Mouse (Mus musculus) cerebellum, adult 11 months (tissue): ENCODE measurements around the gene Lrrc63.
"Not testable (repeated sequence)": the region's sequence is repeated elsewhere in the genome, so short reads cannot be mapped to it uniquely, and the experiment has no call there.

Experiments
- DNase-seq: peaks from one replicate; pipeline ENCODE4 v3.0.0; 2022

Lrrc63 gene

DNA sequence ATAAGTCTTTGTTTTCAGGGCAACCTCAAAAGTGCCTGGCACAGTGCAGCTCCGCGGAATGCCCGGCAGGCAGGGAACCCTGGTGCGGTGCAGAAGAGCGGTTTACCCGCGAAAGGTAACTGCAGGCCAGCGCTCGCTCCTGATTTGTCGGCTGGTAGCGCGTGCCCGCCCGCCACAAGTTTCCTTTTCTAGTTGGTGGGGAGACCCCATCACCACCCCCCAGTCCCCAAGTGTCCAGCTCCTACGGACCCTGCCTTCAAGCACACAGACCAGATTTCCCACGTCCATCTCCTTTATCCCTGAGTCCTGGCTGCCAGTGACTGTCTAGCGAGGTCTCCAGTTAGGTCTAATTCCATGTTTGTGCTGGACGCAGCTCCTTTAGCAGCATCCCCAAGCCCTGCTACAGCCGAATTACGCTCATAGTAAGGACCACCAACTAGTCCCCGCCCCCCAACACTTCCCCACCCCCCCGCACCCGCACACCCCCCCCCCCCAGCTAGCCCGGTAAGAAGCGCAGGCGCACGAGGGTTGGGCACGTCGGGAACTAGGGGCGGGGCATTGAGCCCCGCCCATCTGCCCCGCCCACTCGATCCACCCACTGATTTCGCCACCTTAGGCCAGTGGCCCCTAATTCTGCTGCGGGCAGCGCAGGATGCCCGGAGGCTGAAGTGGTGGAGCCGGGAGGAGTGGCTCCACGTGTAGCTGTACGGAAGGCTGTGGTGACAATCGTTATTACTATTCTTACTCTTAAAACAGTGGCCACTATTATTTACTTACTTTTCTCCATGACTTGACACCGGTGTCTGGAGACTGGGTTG is at the start of gene Lrrc63, which contains the start of gene Lcp1:
TSS of gene Lrrc63 (minus strand) at position 381 of the 818 bp plus-strand sequence.
TSS of gene Lcp1 (plus strand) at position 601 of the 818 bp plus-strand sequence.
- peak; percentile 49 for DNase-seq

GRCm38 (mm10) chr14:75179255-75179963 is 48.7 kb upstream of the Lrrc63 start:
- no peak for DNase-seq

- no peak for DNase-seq
Measured at GRCm38 (mm10) chr14:75178801-75179211, 48.1 kb upstream of the Lrrc63 start.

GRCm38 (mm10) chr14:75178384-75178793 is 47.7 kb upstream of the Lrrc63 start:
- no peak for DNase-seq

DNA sequence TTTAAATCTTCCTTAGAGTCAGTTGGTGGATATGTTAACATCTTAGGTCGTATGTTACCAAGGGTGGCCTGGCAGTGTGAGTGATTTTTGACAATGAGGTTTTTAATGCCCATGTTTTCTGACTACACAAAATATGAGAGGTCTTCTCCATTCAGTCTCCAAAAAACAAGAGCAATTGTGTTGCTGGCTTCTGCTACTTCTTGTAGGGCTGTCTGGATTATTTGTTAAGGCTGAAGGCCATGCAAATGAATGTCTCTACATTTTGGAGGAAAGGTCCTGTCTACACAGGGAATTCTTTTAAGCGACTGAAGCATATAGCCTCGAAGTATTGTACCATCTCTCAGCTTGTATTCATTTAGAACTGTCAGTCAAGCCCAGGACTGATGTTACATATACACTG is 46.7 kb upstream of the Lrrc63 start:
- no peak for DNase-seq

GRCm38 (mm10) chr14:75176425-75177045 is 45.9 kb upstream of the Lrrc63 start:
- no peak for DNase-seq

DNA sequence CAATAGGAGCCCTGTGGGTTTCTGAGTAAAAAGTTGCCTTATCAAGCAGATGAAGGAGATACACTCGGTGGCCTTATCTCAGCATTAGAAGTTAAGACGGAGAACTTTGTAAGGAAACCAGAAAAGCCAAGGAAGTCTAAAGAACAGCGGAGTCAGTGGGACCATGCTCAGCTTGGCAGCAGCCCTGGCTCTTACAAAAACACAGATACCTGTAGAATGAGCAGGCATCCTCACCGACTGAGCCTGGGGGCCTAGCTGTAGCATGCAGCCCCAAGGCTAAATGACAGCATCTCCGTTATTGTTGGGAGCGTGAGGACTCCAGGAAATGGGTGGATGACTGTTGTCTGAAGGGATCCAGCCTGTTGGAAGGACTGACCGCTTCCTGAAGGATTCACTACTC is 45.1 kb upstream of the Lrrc63 start:
- DNase-seq = no peak

GRCm38 (mm10) chr14:75174731-75175555 is 44.3 kb upstream of the Lrrc63 start:
- DNase-seq = no peak

DNA sequence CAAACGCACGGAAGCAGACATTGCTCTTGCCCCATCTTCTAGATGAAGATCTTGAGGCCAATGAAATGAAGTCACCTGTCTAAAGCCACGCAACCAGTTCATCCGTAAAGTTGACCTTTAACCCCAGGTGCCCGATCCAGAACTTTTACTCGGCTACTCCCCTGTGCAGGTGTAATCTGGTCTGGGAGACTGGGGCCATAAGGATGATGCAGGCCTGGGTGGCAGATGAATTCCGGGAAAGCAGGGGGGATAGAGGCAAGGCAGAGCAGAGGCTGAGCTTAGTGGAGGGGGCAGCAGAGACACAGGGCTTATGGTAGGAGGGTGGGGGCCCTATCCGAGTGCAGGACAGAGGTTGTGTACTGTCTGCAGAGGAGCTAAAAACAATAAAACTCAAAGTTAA is 43.6 kb upstream of the Lrrc63 start:
- no peak for DNase-seq

DNA sequence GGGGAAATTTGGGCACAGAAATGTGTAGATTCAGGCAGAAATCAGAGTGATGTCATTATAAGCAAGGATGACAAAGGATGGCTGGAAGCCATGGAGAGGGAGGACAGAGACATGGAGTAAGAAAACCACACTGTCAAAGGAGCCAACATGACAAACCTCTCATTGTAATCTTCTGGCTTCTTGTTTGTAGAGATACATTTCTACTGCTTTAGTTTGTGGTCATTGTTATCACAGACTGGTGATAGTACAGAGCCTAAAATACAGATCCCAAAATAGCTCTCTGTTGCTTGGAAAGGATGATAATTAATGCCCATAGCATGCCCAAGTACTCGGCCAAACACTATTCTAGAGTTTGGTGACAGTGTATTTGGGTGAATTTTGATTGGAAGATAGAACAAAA is 39.9 kb upstream of the Lrrc63 start:
- no peak for DNase-seq

DNA sequence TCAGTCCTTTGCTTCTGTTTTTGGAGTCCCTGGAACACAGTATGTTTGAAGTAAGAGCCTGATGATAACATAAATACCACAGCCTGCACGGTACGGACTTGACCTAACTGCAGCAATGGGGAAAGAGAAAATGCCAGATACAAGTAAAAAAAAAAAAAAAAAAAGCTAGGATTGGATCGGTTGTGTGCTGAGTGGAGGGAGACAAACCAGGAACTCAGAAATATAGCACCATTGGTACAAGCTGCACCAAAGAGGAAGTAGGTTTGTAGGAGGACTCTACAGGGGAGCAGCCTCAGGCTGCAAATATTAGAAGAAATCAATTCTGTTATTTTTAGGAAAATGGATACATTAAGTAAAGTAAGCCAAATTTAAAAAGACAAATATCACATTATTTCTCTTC is 37.8 kb upstream of the Lrrc63 start:
- DNase-seq = no peak

DNA sequence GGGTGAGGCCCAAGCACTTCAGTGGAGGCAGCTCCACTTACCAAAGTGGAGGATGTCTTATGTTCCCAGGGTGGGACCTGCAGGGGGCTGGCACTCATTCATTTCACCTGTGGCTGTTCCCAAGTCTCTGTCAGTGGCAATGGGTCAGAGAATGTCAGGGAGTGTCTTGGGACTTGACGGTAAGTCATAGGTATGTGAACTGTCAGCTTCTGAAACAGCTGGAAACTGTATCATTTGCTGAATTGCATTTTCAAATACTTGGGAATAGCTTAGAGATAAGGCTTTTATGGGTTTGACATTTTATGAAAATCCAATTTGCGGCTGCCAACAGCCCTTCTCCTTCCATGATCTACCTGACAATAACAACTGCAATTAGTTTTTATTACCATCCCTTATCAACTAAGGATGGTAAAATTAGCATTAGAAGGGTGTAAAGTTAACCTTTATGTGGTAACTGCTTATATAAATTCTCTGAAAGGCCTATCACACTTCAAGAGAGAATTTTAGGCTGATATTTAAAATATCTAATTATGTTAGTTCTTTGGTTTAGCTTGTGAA is 35.0 kb upstream of the Lrrc63 start:
- DNase-seq = no peak

DNA sequence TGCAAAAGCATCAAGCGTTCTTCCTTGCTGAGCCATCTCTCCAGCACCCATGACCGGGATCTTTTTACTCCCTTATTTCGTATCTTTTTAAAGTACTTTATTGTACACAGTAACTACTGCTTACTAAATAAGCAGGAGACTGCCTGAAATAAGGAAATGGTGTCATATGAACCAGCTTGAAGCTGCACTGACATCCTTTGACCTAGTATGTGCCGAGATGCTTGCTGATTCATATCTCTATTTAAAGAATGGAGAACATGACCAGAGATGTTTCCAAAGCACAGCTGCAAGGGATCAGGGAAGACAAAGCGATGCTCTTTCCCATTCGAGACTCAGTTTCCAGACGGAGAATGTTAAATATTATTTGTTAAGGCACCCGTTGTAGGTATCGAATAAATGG is 33.7 kb upstream of the Lrrc63 start:
- DNase-seq = no peak

DNA sequence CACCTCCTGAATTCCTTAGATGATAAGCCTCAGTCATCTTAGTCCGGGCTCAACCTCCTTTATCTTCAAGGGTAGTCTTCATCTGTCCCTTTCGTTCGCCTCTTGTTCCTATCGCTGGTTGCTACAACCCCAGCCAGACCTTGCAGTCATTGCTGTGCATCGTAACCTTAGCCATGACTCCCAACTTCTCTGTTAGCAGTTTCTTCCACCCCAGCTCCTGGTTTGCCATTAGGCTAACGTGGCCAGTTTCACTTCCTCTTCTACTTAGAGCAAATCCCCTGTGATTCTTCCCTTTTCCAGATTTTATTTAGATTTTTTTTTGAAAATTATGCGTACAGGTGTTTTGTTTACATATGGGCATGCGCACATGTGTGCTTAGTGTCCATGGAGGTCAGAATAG is 33.2 kb upstream of the Lrrc63 start:
- DNase-seq = no peak

DNA sequence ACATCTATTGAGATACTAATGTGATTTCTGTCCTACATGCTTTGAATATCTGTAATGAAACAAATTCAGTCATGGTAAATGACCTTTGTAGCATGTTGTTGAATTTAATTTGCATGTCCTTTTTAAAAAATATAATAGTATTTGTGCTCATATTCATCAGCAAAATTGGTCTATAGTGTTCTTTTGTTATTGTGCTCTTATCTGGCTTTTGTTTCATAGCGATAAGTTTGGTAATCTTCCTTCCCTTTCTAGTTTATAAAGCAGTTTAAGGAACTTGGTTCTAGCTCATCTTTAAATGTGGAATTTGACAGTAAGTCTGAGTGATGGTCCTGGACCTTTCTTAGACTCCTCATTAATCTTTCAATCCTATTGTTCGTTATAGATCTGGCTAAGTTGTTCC is 28.7 kb upstream of the Lrrc63 start:
- DNase-seq = no peak

DNA sequence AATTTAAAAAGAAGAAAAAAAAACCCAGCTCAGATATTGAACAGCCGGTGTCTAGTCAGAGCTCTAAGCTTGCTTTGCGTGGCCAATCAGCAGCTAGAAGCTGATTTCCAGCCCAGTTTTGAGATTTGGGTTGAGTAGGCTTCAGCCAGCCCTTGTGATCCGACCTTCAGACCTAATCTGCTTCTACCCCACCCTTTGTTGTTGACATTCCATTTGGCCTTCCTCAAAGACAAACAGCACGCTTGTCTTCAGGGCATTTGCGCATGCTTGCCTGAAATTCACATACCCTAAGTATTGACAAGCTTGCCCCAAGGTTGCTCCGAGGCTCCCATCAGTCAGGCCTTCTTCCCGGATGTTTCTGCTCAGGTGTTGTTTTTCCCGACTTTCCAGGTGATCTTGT is 23.8 kb upstream of the Lrrc63 start:
- no peak for DNase-seq

- no peak for DNase-seq
Measured at GRCm38 (mm10) chr14:75151146-75151545, 20.5 kb upstream of the Lrrc63 start.

DNA sequence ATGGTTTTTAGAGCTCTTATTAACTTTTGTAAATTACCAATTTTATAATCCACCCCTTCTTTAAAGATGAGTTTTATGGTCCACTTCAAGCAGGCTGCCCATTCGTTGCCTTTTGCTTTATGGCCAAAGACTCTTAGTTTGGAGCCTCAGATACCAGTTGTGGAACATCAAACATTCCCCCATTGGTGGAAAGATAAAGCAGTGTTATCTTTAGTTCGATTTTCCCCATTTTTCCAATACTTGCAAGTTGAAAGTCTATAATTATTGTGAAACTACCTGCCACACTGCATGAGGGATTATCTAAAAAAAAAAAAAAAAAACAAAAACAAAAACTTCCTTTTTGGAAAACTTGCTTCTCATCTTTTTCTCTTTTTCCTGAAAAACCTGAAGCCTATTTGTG is 20.0 kb upstream of the Lrrc63 start:
- no peak for DNase-seq

DNA sequence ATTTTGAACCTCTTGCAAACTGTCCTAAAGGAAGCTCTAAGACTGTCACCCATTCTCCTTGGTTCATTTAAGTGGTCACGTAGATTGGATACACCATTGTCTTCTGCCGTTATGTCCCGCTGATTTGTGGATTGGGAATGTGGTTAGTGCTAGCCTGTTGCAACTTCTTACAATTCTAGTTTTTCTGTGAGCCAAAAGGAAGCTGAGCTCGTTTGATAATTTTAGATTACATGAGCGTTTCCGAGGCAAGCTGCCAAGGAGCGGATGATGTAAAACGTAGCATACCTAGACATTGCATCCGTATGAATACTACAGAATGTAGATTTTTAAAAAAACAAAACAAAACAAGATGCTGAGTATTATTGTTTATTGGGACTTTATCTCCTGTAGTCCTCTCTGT is 17.5 kb upstream of the Lrrc63 start:
- DNase-seq = no peak

- not testable (repeated sequence) for DNase-seq
Measured at GRCm38 (mm10) chr14:75147706-75148105, 17.0 kb upstream of the Lrrc63 start.

- no peak for DNase-seq
Measured at GRCm38 (mm10) chr14:75139225-75139624, 8.5 kb upstream of the Lrrc63 start.

DNA sequence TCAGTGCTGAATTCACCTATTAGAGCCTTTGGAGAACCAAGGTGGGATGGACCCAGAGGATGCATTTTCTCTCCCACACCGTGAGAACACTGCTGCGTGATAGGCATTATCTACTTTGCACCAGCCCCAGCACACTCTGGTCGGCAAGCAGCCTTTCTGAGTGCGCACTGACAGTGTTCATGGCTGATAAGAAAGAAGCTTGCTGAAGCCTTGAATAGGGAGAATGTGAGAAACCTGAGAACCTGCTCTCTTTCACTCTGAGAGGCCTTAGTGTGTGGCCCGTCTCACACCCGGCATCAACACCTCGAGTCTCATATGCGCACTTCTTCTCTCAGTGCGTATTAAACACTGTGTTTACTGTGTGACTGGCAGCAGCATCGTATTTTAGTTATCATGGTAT is 7.8 kb upstream of the Lrrc63 start:
- DNase-seq = no peak
